Mouse (Mus musculus) bone marrow, adult 2 months (tissue): ENCODE data around the gene Cog2. TPM values are rescaled to one million over a fixed set of nuclear protein-coding genes. Genes with fewer than 3 reads are reported as not detected.

Source experiments
- H3K27ac ChIP-seq: fragments of 200-500 bp; 2 replicates; pipeline ENCODE4 v1.5.1; 2012; ENCODE audit warnings: low read depth, mild to moderate bottlenecking, control low read depth, inconsistent platforms, low read length; ENCODE audit not compliant: control insufficient read depth, poor library complexity, insufficient read depth
- H3K4me1 ChIP-seq: fragments of 200-500 bp; 2 replicates; pipeline ENCODE4 v1.6.1; 2011; ENCODE audit warnings: low read length; ENCODE audit not compliant: control insufficient read depth, insufficient read depth
- H3K4me3 ChIP-seq: fragments of 200-500 bp; replicated peaks from 2 replicates; pipeline ENCODE3; 2011; ENCODE audit warnings: mild to moderate bottlenecking, low read depth, low read length, control low read depth; ENCODE audit not compliant: control insufficient read depth
- CTCF ChIP-seq: fragments of 200-500 bp; IDR thresholded peaks from 2 replicates; pipeline ENCODE4 v1.5.1; 2011; ENCODE audit warnings: low read length, control low read depth; ENCODE audit not compliant: control insufficient read depth, insufficient read depth
- POLR2A ChIP-seq: fragments of 200-500 bp; IDR thresholded peaks from 2 replicates; pipeline ENCODE4 v1.6.1; 2011; ENCODE audit warnings: low read depth, mild to moderate bottlenecking, control low read depth, low read length, borderline replicate concordance; ENCODE audit not compliant: control insufficient read depth
- WGBS: fragments of 180-500 bp; shearing (Covaris S2); methylation state at CpG from one replicate; pipeline ENCODE4 v1.1.7; 2018; 5-methylcytosine and 5-hydroxymethylcytosine counted together
- polyA plus RNA-seq: library from polyadenylated mRNA; stranded (reverse); fragments of >200 nt; gene quantifications from 2 replicates; pipeline ENCODE4 v1.2.4, GENCODE M21; 2011; ENCODE audit warnings: low replicate concordance; ENCODE audit not compliant: missing spikeins, insufficient read depth, insufficient read length

Cog2 gene
- polyA plus RNA-seq, 1 experiment: 12.1 TPM

DNA sequence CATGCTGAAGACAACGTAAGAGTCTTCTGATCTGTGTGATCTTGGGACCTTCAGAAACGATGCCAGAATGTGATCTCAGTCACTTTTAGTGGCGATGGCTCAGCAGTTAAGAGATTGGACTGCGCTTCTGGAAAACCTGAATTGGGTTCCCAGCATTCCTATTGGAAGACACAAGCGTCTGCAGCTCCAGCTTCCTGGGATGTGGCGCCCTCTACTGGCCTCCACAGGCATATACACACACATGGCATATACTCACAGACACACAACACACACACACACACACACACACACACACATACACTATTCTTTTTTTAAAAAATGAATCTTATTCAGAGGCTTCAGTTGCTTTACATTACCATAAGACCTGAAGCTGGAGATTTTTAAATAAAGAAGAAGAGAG, 30.8 kb upstream of the Cog2 start:
- H3K27ac ChIP-seq: no peak overlapping the region
- WGBS: 83% methylated on average over 6 of the region's 6 CpGs
- TF ChIP-seq POLR2A (no peak), CTCF (peak; percentile 19; the same call in 1 of the 2 replicates)
- H3K4me3 ChIP-seq: no peak overlapping the region
- H3K4me1 ChIP-seq: no peaks in the 10 kb centered on the region

DNA sequence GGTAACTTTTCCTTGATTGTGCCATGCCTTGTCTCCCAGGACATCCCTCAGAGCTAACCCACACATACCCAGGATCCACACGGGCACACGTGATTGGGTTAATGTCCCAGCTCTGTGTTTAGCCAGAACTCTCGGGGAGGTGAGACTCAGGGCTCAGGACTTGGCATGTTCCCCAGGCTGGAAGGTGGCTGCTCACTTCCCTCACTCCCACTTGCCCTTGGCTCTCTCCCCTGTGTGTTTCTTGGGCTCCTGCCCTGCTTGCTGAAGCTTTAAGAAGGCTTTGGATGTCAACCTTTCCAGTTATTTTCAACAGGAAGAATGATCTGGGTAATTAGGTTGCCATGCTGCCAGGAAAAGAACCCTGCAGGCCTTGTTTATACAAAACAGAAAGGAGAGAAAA, 26.2 kb upstream of the Cog2 start:
- H3K4me3 ChIP-seq: no peak overlapping the region
- no peaks in the 10 kb centered on the region for H3K4me1 ChIP-seq
- TF ChIP-seq POLR2A (no peak), CTCF (no peak)
- no peak overlapping the region for H3K27ac ChIP-seq
- WGBS: 78% methylated on average over 3 of the region's 3 CpGs

DNA sequence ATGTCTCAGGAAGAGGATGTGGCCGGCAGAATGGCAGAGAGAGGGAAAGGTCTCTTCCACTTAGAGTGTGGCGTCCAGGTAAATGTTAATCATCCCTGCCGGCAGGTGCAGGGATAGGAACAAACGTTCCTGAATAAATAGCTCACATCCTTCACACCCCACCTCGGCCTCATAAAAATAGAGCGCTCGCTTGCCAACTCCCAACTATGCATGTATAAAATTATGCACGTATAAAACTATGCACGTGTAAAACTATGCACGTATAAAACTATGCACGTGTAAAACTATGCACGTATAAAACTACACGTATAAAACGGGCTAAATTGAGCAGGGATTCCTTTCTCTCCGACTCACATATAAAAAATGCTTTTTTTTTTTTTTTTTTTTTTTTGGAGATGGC, 25.6 kb upstream of the Cog2 start:
- TF ChIP-seq POLR2A (no peak), CTCF (no peak)
- Histone ChIP-seq H3K4me1 (no peaks in the 10 kb centered on the region), H3K4me3 (no peak overlapping the region), H3K27ac (no peak overlapping the region)
- 82% methylated on average over 15 of the region's 15 CpGs for WGBS

DNA sequence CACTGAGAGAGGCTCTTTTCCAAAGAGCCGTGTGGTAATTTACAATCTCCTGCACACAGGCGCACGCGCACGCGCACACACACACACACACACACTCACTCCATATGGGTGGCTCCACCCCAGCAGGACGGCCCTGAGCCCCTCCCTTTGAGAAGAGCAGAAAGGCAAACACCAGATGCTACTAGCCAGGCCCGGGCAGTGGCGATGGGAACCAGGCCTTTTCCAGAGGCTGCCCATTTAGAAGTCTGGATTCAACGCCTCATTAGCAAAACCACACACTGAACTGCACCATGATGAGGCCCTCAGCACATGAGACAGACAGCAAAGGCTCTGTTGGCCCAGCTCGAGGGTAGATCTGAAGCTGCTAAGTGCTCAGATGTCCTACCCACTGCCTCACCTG, 24.9 kb upstream of the Cog2 start:
- Histone ChIP-seq H3K4me1 (no peaks in the 10 kb centered on the region), H3K27ac (no peak overlapping the region), H3K4me3 (no peak overlapping the region)
- no peak for TF ChIP-seq CTCF
- no peak for TF ChIP-seq POLR2A
- 78% methylated on average over 11 of the region's 11 CpGs for WGBS

DNA sequence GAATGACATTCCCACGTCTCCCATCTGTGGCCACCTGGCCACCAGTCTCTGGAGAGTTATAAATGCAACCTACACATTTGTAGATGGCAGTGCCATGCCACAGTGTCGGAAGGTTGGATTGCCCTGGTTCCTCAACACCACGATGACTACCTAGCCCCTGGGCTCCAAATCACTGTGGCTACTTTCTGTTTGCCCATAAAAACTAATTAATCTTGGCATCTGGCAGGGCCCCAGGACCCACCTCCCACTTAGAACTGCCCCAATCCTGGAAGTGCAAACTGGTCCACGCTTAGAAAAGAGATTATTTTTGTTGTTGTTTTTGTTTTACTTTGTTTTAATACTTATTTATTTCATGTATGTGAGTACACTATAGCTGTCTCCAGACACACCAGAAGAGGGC, 24.3 kb upstream of the Cog2 start:
- Histone ChIP-seq H3K4me3 (no peak overlapping the region), H3K4me1 (no peaks in the 10 kb centered on the region), H3K27ac (no peak overlapping the region)
- 69% methylated on average over 4 of the region's 4 CpGs for WGBS
- TF ChIP-seq POLR2A (no peak), CTCF (no peak)

DNA sequence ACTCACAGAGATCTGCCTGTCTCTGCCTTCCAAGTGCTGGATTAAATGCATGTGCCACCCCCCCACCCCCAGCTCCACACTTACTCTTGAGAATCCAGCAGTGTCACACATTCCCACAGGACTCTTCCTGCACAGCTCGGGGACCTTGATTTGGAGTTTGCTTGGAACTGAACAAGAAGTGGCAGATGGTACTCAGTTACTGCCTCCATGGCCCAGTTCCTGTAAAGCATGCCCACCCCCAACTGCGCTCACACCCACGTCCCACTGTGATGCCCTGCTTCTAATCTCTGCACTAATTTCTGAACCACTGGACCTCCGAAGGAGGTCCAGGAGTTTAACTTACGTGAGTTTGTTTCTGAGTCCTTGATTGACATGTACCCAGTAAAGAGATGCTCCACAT, 23.7 kb upstream of the Cog2 start:
- TF ChIP-seq CTCF (no peak), POLR2A (no peak)
- H3K4me3 ChIP-seq: no peak overlapping the region
- H3K4me1 ChIP-seq: no peaks in the 10 kb centered on the region
- WGBS: 82% methylated on average over 5 of the region's 5 CpGs
- no peak overlapping the region for H3K27ac ChIP-seq

DNA sequence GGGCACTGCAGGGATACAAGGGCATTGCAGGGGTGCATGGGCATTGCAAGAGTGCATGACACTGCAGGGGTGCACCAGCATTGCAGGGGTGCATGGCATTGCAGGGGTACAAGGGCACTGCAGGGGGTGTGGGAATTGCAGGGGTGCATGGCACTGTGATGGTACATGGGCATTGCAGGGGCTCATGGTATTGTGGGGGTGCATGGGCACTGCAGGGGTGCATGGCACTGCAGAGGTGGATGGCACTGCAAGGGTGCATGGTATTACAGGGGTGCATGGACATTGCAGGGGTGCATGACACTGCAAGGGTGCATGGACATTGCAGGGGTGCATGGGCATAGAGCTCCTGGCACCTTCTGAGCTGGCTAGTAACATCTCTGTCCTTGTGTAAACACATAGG, 22.2 kb upstream of the Cog2 start:
- TF ChIP-seq POLR2A (no peak), CTCF (no peak)
- H3K4me3 ChIP-seq: no peak overlapping the region
- no peaks in the 10 kb centered on the region for H3K4me1 ChIP-seq
- no peak overlapping the region for H3K27ac ChIP-seq

DNA sequence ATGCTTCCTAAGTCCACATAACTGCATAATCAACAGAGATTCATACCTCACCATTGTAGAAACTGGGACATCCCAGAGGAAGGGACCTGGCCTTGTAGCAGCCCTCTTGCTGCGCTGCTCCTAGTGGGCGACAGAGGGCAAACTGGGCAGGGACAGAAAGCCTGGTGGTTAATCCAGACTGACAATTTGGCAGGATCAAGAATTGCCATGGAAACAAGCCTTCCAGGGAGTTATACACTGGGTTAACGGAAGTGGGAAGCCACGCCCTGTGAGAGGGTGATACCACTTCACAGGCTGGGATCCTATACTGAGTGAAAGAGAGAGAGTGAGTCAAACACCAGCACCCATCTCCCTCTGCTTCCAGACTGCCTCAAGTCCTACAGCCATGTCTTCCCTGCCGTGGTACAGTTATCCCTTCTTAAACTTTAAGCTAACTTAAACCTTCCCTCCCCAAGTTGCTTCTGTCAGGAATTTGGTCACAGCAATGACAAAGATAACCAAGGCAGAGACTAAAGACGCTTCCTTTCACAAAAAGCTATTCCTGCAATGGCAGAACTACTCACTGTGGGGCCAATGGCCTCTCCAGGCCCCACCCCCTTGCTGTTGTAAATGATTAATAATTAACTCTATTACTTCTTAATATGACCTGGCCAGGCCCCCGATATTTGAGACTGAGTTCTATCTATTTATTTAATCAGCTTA, 21.2 kb upstream of the Cog2 start:
- Histone ChIP-seq H3K4me1 (no peaks in the 10 kb centered on the region), H3K27ac (no peak overlapping the region), H3K4me3 (no peak overlapping the region)
- no peak for TF ChIP-seq CTCF
- no peak for TF ChIP-seq POLR2A
- WGBS: 61% methylated on average over 7 of the region's 7 CpGs

DNA sequence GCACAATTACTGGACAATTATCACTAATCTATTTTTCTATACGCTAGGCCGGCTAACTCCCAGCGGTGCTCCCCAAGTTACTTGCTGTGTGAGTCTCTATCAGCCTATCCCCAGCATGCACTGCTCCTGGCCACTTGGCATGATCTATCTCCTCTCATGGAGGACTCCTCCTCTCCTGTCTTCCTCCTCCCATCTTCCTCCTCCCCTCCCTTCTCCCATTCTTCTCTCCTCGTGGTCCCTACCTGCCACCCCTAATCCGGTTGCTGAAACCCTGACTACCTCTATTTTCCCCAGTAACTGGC, 20.7 kb upstream of the Cog2 start:
- Histone ChIP-seq H3K4me3 (no peak overlapping the region), H3K4me1 (no peaks in the 10 kb centered on the region), H3K27ac (no peak overlapping the region)
- 82% methylated on average over 5 of the region's 5 CpGs for WGBS
- TF ChIP-seq CTCF (no peak), POLR2A (no peak)
